Mouse (Mus musculus): Measurements from ENCODE around the gene Cxcr5. TPM values are rescaled to one million over a fixed set of nuclear protein-coding genes. Genes with fewer than 3 reads are reported as not detected.

The Cxcr5 gene
- polyA plus RNA-seq, 1 experiment from 2014 or later: not detected

GRCm38 (mm10) chr9:44532991-44533580 lies 28.6 kb downstream of the Cxcr5 start:
- WGBS: 67% methylated on average over 6 of the region's 6 CpGs
- no peaks in the 10 kb centered on the region for H3K27me3 ChIP-seq (ENCODE audit: control insufficient read depth, insufficient read depth, low read length)
- H3K9me3 ChIP-seq (ENCODE audit: control insufficient read depth, low read length): no peaks in the 10 kb centered on the region
- no peaks in the 10 kb centered on the region for H3K36me3 ChIP-seq (ENCODE audit: control insufficient read depth, insufficient read depth, low read length)
- no peak overlapping the region for H3K27ac ChIP-seq (ENCODE audit: low read depth, low read length)
- H3K9ac ChIP-seq (ENCODE audit: low read depth, low read length): no peak overlapping the region
- no peak overlapping the region for H3K4me3 ChIP-seq (ENCODE audit: low read length)
- H3K4me2 ChIP-seq (replicated peaks; ENCODE audit: low read depth, low read length): no peak overlapping the region
- H3K4me1 ChIP-seq (ENCODE audit: control insufficient read depth, insufficient read depth, low read length): peaks cover 16% of the 10 kb centered on the region; the same call in 1 of the 2 replicates
- ATAC-seq (ENCODE audit: low FRiP score, low TSS enrichment): no peak

GRCm38 (mm10) chr9:44528340-44528739 lies 33.3 kb downstream of the Cxcr5 start:
- 54% methylated on average over 8 of the region's 8 CpGs for WGBS
- no peak overlapping the region for H3K4me3 ChIP-seq (ENCODE audit: low read length)
- ATAC-seq (ENCODE audit: low FRiP score, low TSS enrichment): no peak
- no peaks in the 10 kb centered on the region for H3K27me3 ChIP-seq (ENCODE audit: control insufficient read depth, insufficient read depth, low read length)
- 0 out of 2 replicates have a peak, but pooled peaks cover 7% of the 10 kb centered on the region for H3K4me1 ChIP-seq (ENCODE audit: control insufficient read depth, insufficient read depth, low read length)
- H3K9me3 ChIP-seq (ENCODE audit: control insufficient read depth, low read length): no peaks in the 10 kb centered on the region
- H3K4me2 ChIP-seq (replicated peaks; ENCODE audit: low read depth, low read length): no peak overlapping the region
- H3K36me3 ChIP-seq (ENCODE audit: control insufficient read depth, insufficient read depth, low read length): no peaks in the 10 kb centered on the region
- no peak overlapping the region for H3K27ac ChIP-seq (ENCODE audit: low read depth, low read length)
- H3K9ac ChIP-seq (ENCODE audit: low read depth, low read length): no peak overlapping the region

GRCm38 (mm10) chr9:44526337-44527112 lies 35.2 kb downstream of the Cxcr5 start:
- Histone ChIP-seq H3K36me3 (ENCODE audit: control insufficient read depth, insufficient read depth, low read length) (no peaks in the 10 kb centered on the region), H3K4me1 (ENCODE audit: control insufficient read depth, insufficient read depth, low read length) (no peaks in the 10 kb centered on the region), H3K27ac (ENCODE audit: low read depth, low read length) (no peak overlapping the region), H3K4me2 (replicated peaks; ENCODE audit: low read depth, low read length) (no peak overlapping the region), H3K9ac (ENCODE audit: low read depth, low read length) (no peak overlapping the region), H3K4me3 (ENCODE audit: low read length) (no peak overlapping the region), H3K9me3 (ENCODE audit: control insufficient read depth, low read length) (no peaks in the 10 kb centered on the region), H3K27me3 (ENCODE audit: control insufficient read depth, insufficient read depth, low read length) (no peaks in the 10 kb centered on the region)
- WGBS: 62% methylated on average over 9 of the region's 9 CpGs
- ATAC-seq (ENCODE audit: low FRiP score, low TSS enrichment): no peak

GRCm38 (mm10) chr9:44525589-44525988 lies 36.1 kb downstream of the Cxcr5 start:
- Histone ChIP-seq H3K9ac (ENCODE audit: low read depth, low read length) (no peak overlapping the region), H3K36me3 (ENCODE audit: control insufficient read depth, insufficient read depth, low read length) (no peaks in the 10 kb centered on the region), H3K4me2 (replicated peaks; ENCODE audit: low read depth, low read length) (no peak overlapping the region), H3K4me1 (ENCODE audit: control insufficient read depth, insufficient read depth, low read length) (no peaks in the 10 kb centered on the region), H3K9me3 (ENCODE audit: control insufficient read depth, low read length) (no peaks in the 10 kb centered on the region), H3K27ac (ENCODE audit: low read depth, low read length) (no peak overlapping the region), H3K4me3 (ENCODE audit: low read length) (no peak overlapping the region), H3K27me3 (ENCODE audit: control insufficient read depth, insufficient read depth, low read length) (no peaks in the 10 kb centered on the region)
- no peak for ATAC-seq (ENCODE audit: low FRiP score, low TSS enrichment)
- WGBS: 88% methylated on average over 8 of the region's 8 CpGs

GRCm38 (mm10) chr9:44525001-44525400 lies 36.7 kb downstream of the Cxcr5 start:
- no peak overlapping the region for H3K4me2 ChIP-seq (replicated peaks; ENCODE audit: low read depth, low read length)

GRCm38 (mm10) chr9:44524235-44524826 lies 37.3 kb downstream of the Cxcr5 start:
- ATAC-seq (ENCODE audit: low FRiP score, low TSS enrichment): no peak

More at GRCm38 (mm10) chr9:44525001-44525400, 36.7 kb downstream of the Cxcr5 start:
- 74% methylated on average over 3 of the region's 3 CpGs for WGBS
- Histone ChIP-seq H3K36me3 (ENCODE audit: control insufficient read depth, insufficient read depth, low read length) (no peaks in the 10 kb centered on the region), H3K4me3 (ENCODE audit: low read length) (no peak overlapping the region), H3K9ac (ENCODE audit: low read depth, low read length) (no peak overlapping the region), H3K27me3 (ENCODE audit: control insufficient read depth, insufficient read depth, low read length) (no peaks in the 10 kb centered on the region), H3K4me1 (ENCODE audit: control insufficient read depth, insufficient read depth, low read length) (no peaks in the 10 kb centered on the region), H3K27ac (ENCODE audit: low read depth, low read length) (no peak overlapping the region), H3K9me3 (ENCODE audit: control insufficient read depth, low read length) (no peaks in the 10 kb centered on the region)
- no peak for ATAC-seq (ENCODE audit: low FRiP score, low TSS enrichment)

GRCm38 (mm10) chr9:44523686-44524085 lies 38.0 kb downstream of the Cxcr5 start:
- ATAC-seq (ENCODE audit: low FRiP score, low TSS enrichment): no peak
- Histone ChIP-seq H3K36me3 (ENCODE audit: control insufficient read depth, insufficient read depth, low read length) (no peaks in the 10 kb centered on the region), H3K27me3 (ENCODE audit: control insufficient read depth, insufficient read depth, low read length) (no peaks in the 10 kb centered on the region), H3K4me3 (ENCODE audit: low read length) (no peak overlapping the region), H3K27ac (ENCODE audit: low read depth, low read length) (no peak overlapping the region), H3K4me2 (replicated peaks; ENCODE audit: low read depth, low read length) (no peak overlapping the region), H3K9ac (ENCODE audit: low read depth, low read length) (no peak overlapping the region), H3K9me3 (ENCODE audit: control insufficient read depth, low read length) (no peaks in the 10 kb centered on the region), H3K4me1 (ENCODE audit: control insufficient read depth, insufficient read depth, low read length) (no peaks in the 10 kb centered on the region)
- WGBS: 62% methylated on average over 5 of the region's 5 CpGs

More at GRCm38 (mm10) chr9:44524235-44524826, 37.3 kb downstream of the Cxcr5 start:
- H3K4me3 ChIP-seq (ENCODE audit: low read length): no peak overlapping the region
- H3K27me3 ChIP-seq (ENCODE audit: control insufficient read depth, insufficient read depth, low read length): no peaks in the 10 kb centered on the region
- no peaks in the 10 kb centered on the region for H3K9me3 ChIP-seq (ENCODE audit: control insufficient read depth, low read length)
- no peak overlapping the region for H3K27ac ChIP-seq (ENCODE audit: low read depth, low read length)
- WGBS: 76% methylated on average over 5 of the region's 5 CpGs
- no peak overlapping the region for H3K4me2 ChIP-seq (replicated peaks; ENCODE audit: low read depth, low read length)
- H3K36me3 ChIP-seq (ENCODE audit: control insufficient read depth, insufficient read depth, low read length): no peaks in the 10 kb centered on the region
- no peaks in the 10 kb centered on the region for H3K4me1 ChIP-seq (ENCODE audit: control insufficient read depth, insufficient read depth, low read length)
- no peak overlapping the region for H3K9ac ChIP-seq (ENCODE audit: low read depth, low read length)

- no peaks in the 10 kb centered on the region for H3K9me3 ChIP-seq (ENCODE audit: control insufficient read depth, low read length)
- no peaks in the 10 kb centered on the region for H3K36me3 ChIP-seq (ENCODE audit: control insufficient read depth, insufficient read depth, low read length)
- no peak overlapping the region for H3K27ac ChIP-seq (ENCODE audit: low read depth, low read length)
- H3K27me3 ChIP-seq (ENCODE audit: control insufficient read depth, insufficient read depth, low read length): no peaks in the 10 kb centered on the region
- H3K4me3 ChIP-seq (ENCODE audit: low read length): no peak overlapping the region
- H3K4me2 ChIP-seq (replicated peaks; ENCODE audit: low read depth, low read length): no peak overlapping the region
- WGBS: 77% methylated on average over 10 of the region's 10 CpGs
- no peak for ATAC-seq (ENCODE audit: low FRiP score, low TSS enrichment)
- H3K4me1 ChIP-seq (ENCODE audit: control insufficient read depth, insufficient read depth, low read length): no peaks in the 10 kb centered on the region
- H3K9ac ChIP-seq (ENCODE audit: low read depth, low read length): no peak overlapping the region
Observed at GRCm38 (mm10) chr9:44521927-44522326, 39.8 kb downstream of the Cxcr5 start.

GRCm38 (mm10) chr9:44518068-44518467 lies 43.6 kb downstream of the Cxcr5 start:
- Histone ChIP-seq H3K27ac (ENCODE audit: low read depth, low read length) (no peak overlapping the region), H3K27me3 (ENCODE audit: control insufficient read depth, insufficient read depth, low read length) (no peaks in the 10 kb centered on the region), H3K4me3 (ENCODE audit: low read length) (no peak overlapping the region), H3K4me1 (ENCODE audit: control insufficient read depth, insufficient read depth, low read length) (no peaks in the 10 kb centered on the region), H3K4me2 (replicated peaks; ENCODE audit: low read depth, low read length) (no peak overlapping the region), H3K9me3 (ENCODE audit: control insufficient read depth, low read length) (no peaks in the 10 kb centered on the region), H3K9ac (ENCODE audit: low read depth, low read length) (no peak overlapping the region), H3K36me3 (ENCODE audit: control insufficient read depth, insufficient read depth, low read length) (no peaks in the 10 kb centered on the region)
- WGBS: 80% methylated on average over 7 of the region's 7 CpGs
- no peak for ATAC-seq (ENCODE audit: low FRiP score, low TSS enrichment)

Data from kidney, embryonic 14.5 days (tissue).